Mouse (Mus musculus): ENCODE measurements around the gene Fate1.
"Not testable (repeated sequence)": the region's sequence is repeated elsewhere in the genome, so short reads cannot be mapped to it uniquely, and the experiment has no call there.

The Fate1 gene

GRCm38 (mm10) chrX:71972686-71973085 lies at the start of gene Fate1:
Fate1 (plus strand) TSS chrX:71972986.
- DNase-seq, result no peak

GRCm38 (mm10) chrX:71946631-71947030 lies 26.2 kb upstream of the Fate1 start:
- DNase-seq, result peak; percentile 34

GRCm38 (mm10) chrX:71958366-71958765 lies 14.4 kb upstream of the Fate1 start:
- DNase-seq, result no peak

GRCm38 (mm10) chrX:71962073-71963051 lies 10.4 kb upstream of the Fate1 start, which contains the start of gene Prrg3:
Prrg3 (plus strand) TSS chrX:71962624.
- DNase-seq, result peak; percentile 47

GRCm38 (mm10) chrX:71963275-71963912 lies 9.4 kb upstream of the Fate1 start:
- no peak for DNase-seq

GRCm38 (mm10) chrX:71968216-71968615 lies 4.6 kb upstream of the Fate1 start:
- no peak for DNase-seq

- no peak for DNase-seq
Measured at GRCm38 (mm10) chrX:71968816-71969215, 4.0 kb upstream of the Fate1 start.

- no peak for DNase-seq
Measured at GRCm38 (mm10) chrX:71971325-71971724, 1.5 kb upstream of the Fate1 start.

GRCm38 (mm10) chrX:71977681-71978080 lies 4.9 kb downstream of the Fate1 start:
- DNase-seq, result not testable (repeated sequence)

- peak; percentile 1 for DNase-seq
Measured at GRCm38 (mm10) chrX:71980443-71980842, 7.7 kb downstream of the Fate1 start.

GRCm38 (mm10) chrX:71981322-71981721 lies 8.5 kb downstream of the Fate1 start:
- peak; percentile 1 for DNase-seq

GRCm38 (mm10) chrX:71983205-71983604 lies 10.4 kb downstream of the Fate1 start:
- DNase-seq, result no peak

- peak; percentile 1 for DNase-seq
Measured at GRCm38 (mm10) chrX:71983775-71984174, 11.0 kb downstream of the Fate1 start.

GRCm38 (mm10) chrX:71991549-71991948 lies 18.8 kb downstream of the Fate1 start, which contains the start of gene Cnga2:
Cnga2 (plus strand) TSS chrX:71991849.
- DNase-seq, result no peak

- no peak for DNase-seq
Measured at GRCm38 (mm10) chrX:71995972-71996371, 23.2 kb downstream of the Fate1 start.

- DNase-seq, result no peak
Measured at GRCm38 (mm10) chrX:72009930-72010329, 37.1 kb downstream of the Fate1 start.

GRCm38 (mm10) chrX:72012236-72012635 lies 39.5 kb downstream of the Fate1 start:
- peak; percentile 14 for DNase-seq

GRCm38 (mm10) chrX:72012804-72013203 lies 40.0 kb downstream of the Fate1 start:
- DNase-seq, result peak; percentile 19

- no peak for DNase-seq
Measured at GRCm38 (mm10) chrX:72022241-72022640, 49.5 kb downstream of the Fate1 start.

- DNase-seq, result peak; percentile 15
Measured at GRCm38 (mm10) chrX:72022750-72023398, 50.1 kb downstream of the Fate1 start.

- DNase-seq, result no peak
Measured at GRCm38 (mm10) chrX:72023542-72023941, 50.8 kb downstream of the Fate1 start.
